Mouse (Mus musculus) heart, adult 2 months (tissue): ENCODE results near the gene 5730455P16Rik.

Experiments used
- CTCF ChIP-seq: fragments of 200-600 bp; IDR thresholded peaks from 2 replicates; pipeline ENCODE4 v1.8.1; 2022; ENCODE audit warnings: antibody characterized with exemption, mild to moderate bottlenecking, moderate library complexity
- EP300 ChIP-seq: fragments of 200-500 bp; IDR thresholded peaks from 2 replicates; pipeline ENCODE4 v1.6.1; 2011; ENCODE audit warnings: low read depth, low read length, control low read depth; ENCODE audit not compliant: insufficient read depth
- POLR2A ChIP-seq: fragments of 200-500 bp; IDR thresholded peaks from 2 replicates; pipeline ENCODE4 v1.6.1; 2011; ENCODE audit warnings: mild to moderate bottlenecking, low read depth, low read length, control low read depth; ENCODE audit not compliant: insufficient read depth

- TF ChIP-seq CTCF, result no peak
- TF ChIP-seq EP300, result 0 out of 2 replicates have a peak, but pooled peaks have one; percentile 48
- peak; percentile 79 for TF ChIP-seq POLR2A
Measured at GRCm38 (mm10) chr11:80377712-80378451, at the start of gene 5730455P16Rik.
